Mouse (Mus musculus) megakaryocyte, embryonic 14.5 days (primary cell): ENCODE results near the gene Rtca.

Experiments used
- FLI1 ChIP-seq: IDR thresholded peaks from 2 replicates; pipeline ENCODE4 v1.6.1; 2012; ENCODE audit warnings: low read length, inconsistent platforms, mixed read lengths
- GATA1 ChIP-seq: IDR thresholded peaks from 3 replicates; pipeline ENCODE4 v1.6.1; 2012; ENCODE audit warnings: mixed read lengths, low read length, inconsistent platforms, borderline replicate concordance

- no peak for TF ChIP-seq GATA1
- TF ChIP-seq FLI1: no peak
These were observed 43.7 kb downstream of the Rtca start for GRCm38 (mm10) chr3:116464318-116464717.
